In genomic region chr5:122824450-122824849, GRCm38 (mm10) we compare ENCODE assay signal across 30 mouse cellular contexts. TPM values are rescaled to one million over a fixed set of nuclear protein-coding genes. Genes with fewer than 3 reads are reported as not detected.
A peak's percentile ranks its signal among the peaks of the same experiment; 100 is the strongest.
DNase-seq lines count a peak whose midpoint lies in the region; ATAC-seq lines count a peak whose summit lies in the region.
"Had no signal": no experiment of that assay in that cellular context is flagged by ENCODE, and none has a peak within 500 bp of the region (broad histone marks: within the 10 kb centered on the region; RNA-seq: fewer than 3 reads in every experiment).

No protein-coding gene starts in this region.

- no peak overlapping the region for H3K9ac ChIP-seq in embryonic facial prominence, embryonic 14.5 days (ENCODE audit: low read depth, low read length)
- H3K9ac ChIP-seq in hindbrain, embryonic 16.5 days (ENCODE audit: low read depth, low read length) = no peak overlapping the region
- H3K9ac ChIP-seq in intestine, embryonic 15.5 days = no peak overlapping the region
- H3K9ac ChIP-seq: embryonic facial prominence, embryonic 12.5 days; forebrain, embryonic 15.5 days; heart, embryonic 13.5 days; limb, embryonic 12.5 days; liver, postnatal 0 days had no signal

- DNase-seq in embryonic facial prominence, embryonic 14.5 days (ENCODE audit: low spot score) = peak; percentile 32
- no peak for DNase-seq in embryonic facial prominence, embryonic 10.5 days (ENCODE audit: low spot score)
- DNase-seq in A20 (ENCODE audit: low read depth, low spot score) (peak; percentile 90), R1 (ENCODE audit: low read depth, low spot score) (peak; percentile 59)
- DNase-seq in thymus, postnatal 10 days (ENCODE audit: low spot score in 2 of 2) = peak; percentile 56 to 63
- DNase-seq in adrenal gland, adult 2 months = no peak
- DNase-seq: adrenal gland, postnatal 10 days; cerebellum, adult 9-10 months; cerebellum, postnatal 36 days; gastrocnemius, postnatal 25 days; heart, adult 18-20 months; heart, postnatal 10 days; kidney, adult 8-10 months; kidney, postnatal 14 days; liver, postnatal 0 days; lung, postnatal 36 days had no signal

- WGBS in embryonic facial prominence, embryonic 14.5 days = 54% methylated on average over 6 of the region's 6 CpGs
- WGBS in embryonic facial prominence, embryonic 10.5 days = 76% methylated on average over 6 of the region's 6 CpGs
- 77% methylated on average over 6 of the region's 6 CpGs for WGBS in hindbrain, embryonic 16.5 days
- WGBS in intestine, embryonic 15.5 days = 69% methylated on average over 6 of the region's 6 CpGs

- H3K4me2 ChIP-seq in embryonic facial prominence, embryonic 14.5 days (ENCODE audit: low read depth, low read length) = no peak overlapping the region
- H3K4me2 ChIP-seq in hindbrain, embryonic 16.5 days (ENCODE audit: low read length) = no peak overlapping the region
- no peak overlapping the region for H3K4me2 ChIP-seq in intestine, embryonic 15.5 days (replicated peaks)
- H3K4me2 ChIP-seq: embryonic facial prominence, embryonic 12.5 days; forebrain, embryonic 15.5 days; heart, embryonic 13.5 days; limb, embryonic 12.5 days; liver, embryonic 11.5 days; midbrain, embryonic 11.5 days had no signal

- no peaks in the 10 kb centered on the region for H3K9me3 ChIP-seq in embryonic facial prominence, embryonic 14.5 days (ENCODE audit: control insufficient read depth, low read length)
- H3K9me3 ChIP-seq in embryonic facial prominence, embryonic 10.5 days = no peaks in the 10 kb centered on the region
- H3K9me3 ChIP-seq in hindbrain, embryonic 16.5 days (ENCODE audit: control insufficient read depth, low read length) = no peaks in the 10 kb centered on the region
- no peaks in the 10 kb centered on the region for H3K9me3 ChIP-seq in intestine, embryonic 15.5 days
- H3K9me3 ChIP-seq: embryonic facial prominence, embryonic 12.5 days; forebrain, embryonic 10.5 days; forebrain, embryonic 15.5 days; heart, embryonic 13.5 days; hindbrain, embryonic 10.5 days; limb, embryonic 12.5 days had no signal

- peaks cover 9% of the 10 kb centered on the region; the same call in 1 of the 2 replicates for H3K4me1 ChIP-seq in embryonic facial prominence, embryonic 14.5 days (ENCODE audit: control insufficient read depth, insufficient read depth, low read length)
- H3K4me1 ChIP-seq in embryonic facial prominence, embryonic 10.5 days = peaks cover 10% of the 10 kb centered on the region
- peaks cover 8% of the 10 kb centered on the region for H3K4me1 ChIP-seq in hindbrain, embryonic 16.5 days (ENCODE audit: control insufficient read depth, insufficient read depth, low read depth, low read length)
- H3K4me1 ChIP-seq in intestine, embryonic 15.5 days (replicated peaks) = peaks cover 7% of the 10 kb centered on the region

- H3K36me3 ChIP-seq in embryonic facial prominence, embryonic 14.5 days (ENCODE audit: control insufficient read depth, insufficient read depth, low read length) = peaks cover 2% of the 10 kb centered on the region; the same call in 1 of the 2 replicates
- H3K36me3 ChIP-seq in embryonic facial prominence, embryonic 10.5 days (replicated peaks) = peaks cover 2% of the 10 kb centered on the region
- H3K36me3 ChIP-seq in hindbrain, embryonic 16.5 days (ENCODE audit: control insufficient read depth, insufficient read depth, low read length) = no peaks in the 10 kb centered on the region; the same call in 1 of the 2 replicates
- no peaks in the 10 kb centered on the region for H3K36me3 ChIP-seq in intestine, embryonic 15.5 days
- H3K36me3 ChIP-seq: embryonic facial prominence, embryonic 12.5 days had no signal

- no peaks in the 10 kb centered on the region for H3K27me3 ChIP-seq in embryonic facial prominence, embryonic 14.5 days (replicated peaks; ENCODE audit: control insufficient read depth, insufficient read depth, low read length)
- H3K27me3 ChIP-seq in embryonic facial prominence, embryonic 10.5 days (replicated peaks; ENCODE audit: low read depth, poor library complexity, severe bottlenecking) = no peaks in the 10 kb centered on the region
- H3K27me3 ChIP-seq in hindbrain, embryonic 16.5 days (replicated peaks; ENCODE audit: control insufficient read depth, insufficient read depth, low read length) = no peaks in the 10 kb centered on the region
- no peaks in the 10 kb centered on the region for H3K27me3 ChIP-seq in intestine, embryonic 15.5 days (replicated peaks)
- H3K27me3 ChIP-seq: embryonic facial prominence, embryonic 12.5 days; forebrain, embryonic 15.5 days; heart, embryonic 13.5 days; limb, embryonic 12.5 days had no signal

- no peak overlapping the region for H3K27ac ChIP-seq in embryonic facial prominence, embryonic 14.5 days (replicated peaks; ENCODE audit: low read depth, low read length)
- H3K27ac ChIP-seq in embryonic facial prominence, embryonic 10.5 days (replicated peaks) = no peak overlapping the region
- H3K27ac ChIP-seq in hindbrain, embryonic 16.5 days (ENCODE audit: low read depth, low read length) = no peak overlapping the region
- H3K27ac ChIP-seq in intestine, embryonic 15.5 days = no peak overlapping the region
- H3K27ac ChIP-seq: embryonic facial prominence, embryonic 12.5 days; forebrain, embryonic 10.5 days; forebrain, embryonic 15.5 days; heart, embryonic 13.5 days; hindbrain, embryonic 10.5 days; hindbrain, postnatal 0 days; left cerebral cortex, adult 2 months; limb, embryonic 12.5 days had no signal

- no peak overlapping the region for H3K4me3 ChIP-seq in embryonic facial prominence, embryonic 14.5 days (ENCODE audit: low read depth, low read length)
- no peak overlapping the region for H3K4me3 ChIP-seq in embryonic facial prominence, embryonic 10.5 days
- no peak overlapping the region for H3K4me3 ChIP-seq in hindbrain, embryonic 16.5 days (ENCODE audit: low read length)
- no peak overlapping the region for H3K4me3 ChIP-seq in intestine, embryonic 15.5 days (replicated peaks)
- H3K4me3 ChIP-seq: embryonic facial prominence, embryonic 12.5 days; forebrain, embryonic 10.5 days; forebrain, embryonic 15.5 days; heart, embryonic 13.5 days; hindbrain, embryonic 10.5 days; left cerebral cortex, adult 2 months; limb, embryonic 12.5 days had no signal

- no peak for ATAC-seq in embryonic facial prominence, embryonic 14.5 days (ENCODE audit: low read depth)
- ATAC-seq in hindbrain, embryonic 16.5 days = no peak
- ATAC-seq in intestine, embryonic 15.5 days = no peak
- ATAC-seq: forebrain, embryonic 15.5 days; hindbrain, postnatal 0 days; intestine, embryonic 16.5 days; liver, postnatal 0 days; midbrain, embryonic 16.5 days had no signal

RNA-seq across cellular contexts. Expression of gene Anapc5, which starts 3.3 kb away (rescaled TPM):
- 367 and 424 TPM in 2 replicates for polyA plus RNA-seq in embryonic facial prominence, embryonic 14.5 days (2014; fragmentation: Nextera tagmentation; extraction: Ambion mirVana)
- polyA plus RNA-seq in embryonic facial prominence, embryonic 10.5 days (2016; fragmentation: Nextera tagmentation; extraction: Ambion mirVana) = 477 and 502 TPM in 2 replicates
- 100 to 1,000 TPM; 152 to 154 TPM for total RNA-seq in adrenal gland, adult 2 months (2021)
- 124 and 148 TPM in 2 replicates for polyA plus RNA-seq in adrenal gland, adult 2 months (2012; rRNA removed)
- polyA plus RNA-seq in hindbrain, embryonic 16.5 days (2015; fragmentation: Nextera tagmentation; extraction: Ambion mirVana) = 495 and 497 TPM in 2 replicates
- polyA plus RNA-seq in intestine, embryonic 15.5 days (2015; fragmentation: Nextera tagmentation; extraction: Ambion mirVana) = 362 and 376 TPM in 2 replicates

RNA-seq across cellular contexts. Expression of gene Rnf34, which starts 25.4 kb away (rescaled TPM):
- 32.8 and 37.1 TPM in 2 replicates for polyA plus RNA-seq in embryonic facial prominence, embryonic 14.5 days (2014; fragmentation: Nextera tagmentation; extraction: Ambion mirVana)
- polyA plus RNA-seq in embryonic facial prominence, embryonic 10.5 days (2016; fragmentation: Nextera tagmentation; extraction: Ambion mirVana) = 48.5 and 48.7 TPM in 2 replicates
- 10 to 100 TPM; 17.9 to 33.8 TPM for total RNA-seq in adrenal gland, adult 2 months (2021)
- polyA plus RNA-seq in adrenal gland, adult 2 months (2012; rRNA removed) = 3.7 and 4.4 TPM in 2 replicates
- polyA plus RNA-seq in hindbrain, embryonic 16.5 days (2015; fragmentation: Nextera tagmentation; extraction: Ambion mirVana) = 46.5 and 52.2 TPM in 2 replicates
- polyA plus RNA-seq in intestine, embryonic 15.5 days (2015; fragmentation: Nextera tagmentation; extraction: Ambion mirVana) = 25.9 and 30.7 TPM in 2 replicates

RNA-seq across cellular contexts. Expression of gene Camkk2, which starts 45.2 kb away (rescaled TPM):
- polyA plus RNA-seq in embryonic facial prominence, embryonic 14.5 days (2014; fragmentation: Nextera tagmentation; extraction: Ambion mirVana) = 27.7 and 28.4 TPM in 2 replicates
- polyA plus RNA-seq in embryonic facial prominence, embryonic 10.5 days (2016; fragmentation: Nextera tagmentation; extraction: Ambion mirVana) = 21.9 and 26.3 TPM in 2 replicates
- 10 to 100 TPM; 34.2 to 42.3 TPM for total RNA-seq in adrenal gland, adult 2 months (2021)
- polyA plus RNA-seq in adrenal gland, adult 2 months (2012; rRNA removed) = 53.4 and 55.5 TPM in 2 replicates
- 68.1 and 69.3 TPM in 2 replicates for polyA plus RNA-seq in hindbrain, embryonic 16.5 days (2015; fragmentation: Nextera tagmentation; extraction: Ambion mirVana)
- polyA plus RNA-seq in intestine, embryonic 15.5 days (2015; fragmentation: Nextera tagmentation; extraction: Ambion mirVana) = 20.5 and 23.8 TPM in 2 replicates

Comparison
In these comparisons a context has a peak if more than half of its experiments do, and no peak if none do; other contexts are left out.
1. DNase-seq: peak in embryonic facial prominence, embryonic 14.5 days (single experiment), A20 (single experiment), R1 (single experiment) and thymus, postnatal 10 days (2 of 2); none in embryonic facial prominence, embryonic 10.5 days (single experiment) and adrenal gland, adult 2 months (single experiment).